Mouse (Mus musculus) brain, embryonic 14.5 days (tissue): ENCODE data around the gene Ssh3. TPM values are rescaled to one million over a fixed set of nuclear protein-coding genes. Genes with fewer than 3 reads are reported as not detected.

Experiments
- DNase-seq: peaks from one replicate; pipeline ENCODE4 v3.0.0-alpha.2; 2011; ENCODE audit warnings: low read depth
- CTCF ChIP-seq: fragments of 200-500 bp; IDR thresholded peaks from 2 replicates; pipeline ENCODE4 v1.5.1; 2012; ENCODE audit warnings: inconsistent platforms, mild to moderate bottlenecking, moderate library complexity, borderline replicate concordance; ENCODE audit not compliant: insufficient read depth, insufficient read length; ENCODE audit errors: extremely low read depth
- POLR2A ChIP-seq: fragments of 200-500 bp; IDR thresholded peaks from 2 replicates; pipeline ENCODE4 v1.6.1; 2012; ENCODE audit warnings: mild to moderate bottlenecking, inconsistent platforms, borderline replicate concordance; ENCODE audit not compliant: poor library complexity, insufficient read depth, insufficient read length, severe bottlenecking; ENCODE audit errors: extremely low read depth
- polyA plus RNA-seq: library from polyadenylated mRNA; depleted of rRNA; stranded (reverse); fragments of >200 nt; gene quantifications from 2 replicates; pipeline ENCODE4 v1.2.3, GENCODE M21; 2012; rRNA removed

Ssh3 gene
- polyA plus RNA-seq, 1 experiment: 57.5 TPM

- DNase-seq: no peak
- TF ChIP-seq CTCF: no peak
- no peak for TF ChIP-seq POLR2A
These were observed 56.9 kb downstream of the Ssh3 start for GRCm38 (mm10) chr19:4211891-4212588.

Other genes with a start within 250 kb of the Ssh3 start
- gene Gstp1, start 231.2 kb downstream of the Ssh3 start, polyA plus RNA-seq: 266 and 307 TPM in 2 replicates
- gene Gstp2, start 223.2 kb downstream of the Ssh3 start, polyA plus RNA-seq: 2.9 and 9.0 TPM in 2 replicates
- not detected in 2 replicates for gene Gstp3, start 209.6 kb downstream of the Ssh3 start, polyA plus RNA-seq
- not detected in 2 replicates for gene Cabp2, start 187.6 kb downstream of the Ssh3 start, polyA plus RNA-seq
- 56.1 and 82.2 TPM in 2 replicates for gene Cdk2ap2, start 172.0 kb downstream of the Ssh3 start, polyA plus RNA-seq
- 149 and 158 TPM in 2 replicates for gene Pitpnm1, start 169.2 kb downstream of the Ssh3 start, polyA plus RNA-seq
- gene Aip, start 143.3 kb downstream of the Ssh3 start, polyA plus RNA-seq: 80.0 and 88.6 TPM in 2 replicates
- gene Gpr152, start 129.4 kb downstream of the Ssh3 start, polyA plus RNA-seq: 0.08 TPM in 2 replicates
- gene Cabp4, start 125.1 kb downstream of the Ssh3 start, polyA plus RNA-seq: 0.05 and 0.19 TPM in 2 replicates
- gene Coro1b, start 120.6 kb downstream of the Ssh3 start, polyA plus RNA-seq: 210 and 237 TPM in 2 replicates
- 1.5 and 2.0 TPM in 2 replicates for gene Ptprcap, start 115.6 kb downstream of the Ssh3 start, polyA plus RNA-seq
- 59.5 and 87.7 TPM in 2 replicates for gene Rps6kb2, start 105.8 kb downstream of the Ssh3 start, polyA plus RNA-seq
- gene Carns1, start 93.7 kb downstream of the Ssh3 start, polyA plus RNA-seq: 4.1 and 4.3 TPM in 2 replicates
- gene Tbc1d10c, start 77.9 kb downstream of the Ssh3 start, polyA plus RNA-seq: 1.8 and 2.2 TPM in 2 replicates
- gene Ppp1ca, start 77.1 kb downstream of the Ssh3 start, polyA plus RNA-seq: 426 and 472 TPM in 2 replicates
- 32.7 and 49.1 TPM in 2 replicates for gene Rad9a, start 67.5 kb downstream of the Ssh3 start, polyA plus RNA-seq
- 2.3 and 3.7 TPM in 2 replicates for gene Clcf1, start 54.9 kb downstream of the Ssh3 start, polyA plus RNA-seq
- gene AC109138.7, start 54.8 kb downstream of the Ssh3 start, polyA plus RNA-seq: not detected in 2 replicates
- gene Pold4, start 37.3 kb downstream of the Ssh3 start, polyA plus RNA-seq: 23.6 and 36.5 TPM in 2 replicates
- gene Ankrd13d, start 14.0 kb upstream of the Ssh3 start, polyA plus RNA-seq: 53.4 and 54.2 TPM in 2 replicates
- gene Grk2, start 37.0 kb upstream of the Ssh3 start, polyA plus RNA-seq: 114 and 119 TPM in 2 replicates
- gene Kdm2a, start 129.1 kb upstream of the Ssh3 start, polyA plus RNA-seq: 86.9 and 88.9 TPM in 2 replicates
- 4.2 and 5.2 TPM in 2 replicates for gene Rhod, start 170.3 kb upstream of the Ssh3 start, polyA plus RNA-seq
- gene Syt12, start 208.3 kb upstream of the Ssh3 start, polyA plus RNA-seq: 1.7 and 2.9 TPM in 2 replicates
- 0.08 TPM in 1 of 2 replicates, not detected in the other for gene 2010003K11Rik, start 229.4 kb upstream of the Ssh3 start, polyA plus RNA-seq
- 12.4 and 19.4 TPM in 2 replicates for gene Pcx, start 241.3 kb upstream of the Ssh3 start, polyA plus RNA-seq